Mouse (Mus musculus) mouse trophoblast stem cell (cell line): ENCODE results near the gene 4930447C04Rik.

ENCODE experiments used
- in situ Hi-C, 2 experiments: fragments of 300-500 bp; cut with MseI, MboI; formaldehyde crosslinking; loops; 2 replicates in 1 of 2; 3 replicates in 1 of 2; pipeline ENCODE4 v1.15.1; 2025

Gene 4930447C04Rik

GRCm38 (mm10) chr12:72843555-72843954, 97.0 kb downstream of the 4930447C04Rik start:
- in situ Hi-C loops = no loop called here

- in situ Hi-C loops = no loop called here
These were observed 97.4 kb downstream of the 4930447C04Rik start for GRCm38 (mm10) chr12:72843135-72843534.

- in situ Hi-C loops = no loop called here
These were observed 99.1 kb downstream of the 4930447C04Rik start for GRCm38 (mm10) chr12:72841500-72841899.

DNA sequence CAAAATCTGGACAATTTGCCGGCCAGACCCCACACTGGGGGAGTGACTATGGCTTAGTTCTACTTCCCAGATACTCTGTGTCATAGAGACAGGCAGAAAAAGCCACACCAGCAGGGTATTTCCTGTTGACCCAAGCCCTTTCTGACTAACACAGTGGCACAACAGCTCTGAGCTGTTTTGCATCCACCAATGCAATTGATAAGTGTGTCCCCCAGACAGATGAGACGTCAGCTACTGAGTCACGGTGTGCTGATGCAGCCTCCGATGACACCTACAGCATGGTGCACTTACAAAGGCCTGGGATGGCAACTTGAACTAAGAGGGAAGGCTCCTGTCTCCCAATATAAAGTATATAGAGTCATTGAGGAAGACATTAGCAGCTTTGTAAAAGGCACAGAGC, 103.3 kb downstream of the 4930447C04Rik start:
- in situ Hi-C loops = no loop called here

DNA sequence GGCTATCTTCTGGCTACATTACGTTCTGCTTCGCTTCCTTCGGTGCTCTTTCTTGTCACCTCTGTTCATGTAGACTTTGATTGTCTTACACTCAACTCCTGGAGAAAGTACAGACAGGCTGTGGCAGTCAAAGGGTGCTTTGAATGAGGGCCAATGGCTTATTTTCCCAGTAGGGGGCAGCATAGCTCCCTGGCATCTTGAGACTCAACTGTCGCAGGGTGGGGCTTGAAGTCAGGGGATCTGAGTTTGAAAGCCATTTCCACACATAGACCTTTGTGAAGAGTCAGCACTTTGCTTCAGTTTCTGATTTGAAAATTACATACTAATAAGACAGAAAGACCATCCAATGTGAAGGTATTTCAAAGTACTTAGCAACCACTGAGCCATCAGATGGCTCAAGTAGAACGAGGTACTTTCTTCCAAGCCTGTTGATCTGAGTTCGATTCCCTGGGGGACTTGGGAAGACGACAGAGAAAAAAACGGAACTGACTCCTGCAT, 105.0 kb downstream of the 4930447C04Rik start:
- in situ Hi-C loops = no loop called here

- in situ Hi-C loops = no loop called here
These were observed 105.6 kb downstream of the 4930447C04Rik start for GRCm38 (mm10) chr12:72834773-72835517.

DNA sequence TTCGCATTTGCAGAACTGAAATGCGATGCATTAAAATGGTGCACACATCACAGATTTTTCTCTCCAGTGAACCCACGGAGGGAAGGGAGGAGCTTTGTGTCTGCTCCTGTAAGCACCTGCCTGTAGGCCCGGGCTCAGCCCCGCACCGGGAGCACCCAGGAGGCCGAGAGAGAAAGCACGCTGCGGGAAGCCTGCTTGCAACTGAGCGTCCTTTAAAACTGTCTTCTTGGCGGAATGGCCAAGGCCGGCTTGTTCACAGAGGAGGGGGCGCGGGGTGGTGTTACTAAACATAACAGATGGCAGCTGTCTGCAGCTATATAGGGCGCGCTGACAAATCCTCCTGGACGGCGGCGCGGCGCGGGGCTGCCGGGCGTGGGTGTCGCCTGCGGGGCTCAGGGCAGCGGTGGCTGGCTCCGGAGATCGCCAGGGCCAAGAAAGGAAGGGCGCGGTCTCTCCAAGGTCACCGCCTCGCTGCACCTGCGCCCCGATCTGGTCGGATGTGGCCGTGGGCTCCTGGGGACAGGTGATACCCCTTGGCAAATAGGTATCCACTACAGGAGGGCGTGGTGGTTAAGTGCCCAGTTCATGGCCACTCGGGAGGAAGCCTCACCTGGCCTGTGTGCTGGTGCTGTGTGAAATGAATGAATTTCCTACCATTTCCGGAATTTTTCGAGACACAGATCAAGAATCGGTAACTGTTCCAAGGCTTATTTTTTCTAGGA, 108.7 kb downstream of the 4930447C04Rik start:
- in situ Hi-C loops = no loop called here
